In genomic region chr12:65681826-65682225, GRCm38 (mm10) we compare ENCODE assay signal across 21 mouse cellular contexts.
"Had no signal": no experiment of that assay in that cellular context is flagged by ENCODE, and none has a peak within 500 bp of the region (broad histone marks: within the 10 kb centered on the region; RNA-seq: fewer than 3 reads in every experiment).

No protein-coding gene starts in this region.

- H3K9ac ChIP-seq: liver, embryonic 15.5 days; liver, postnatal 0 days; lung, embryonic 15.5 days; midbrain, embryonic 13.5 days; midbrain, embryonic 15.5 days; neural tube, embryonic 13.5 days; neural tube, embryonic 15.5 days had no signal

- H3K36me3 ChIP-seq: liver, embryonic 15.5 days; lung, embryonic 15.5 days; midbrain, embryonic 13.5 days; midbrain, embryonic 15.5 days; neural tube, embryonic 13.5 days; neural tube, embryonic 15.5 days had no signal

- DNase-seq: liver, postnatal 0 days; lung, adult 2 months; lung, postnatal 14 days; lung, postnatal 36 days; retina, postnatal 1 day; right cerebral cortex, postnatal 14 days; spleen, adult 18-20 months; thymus, adult 2 months; thymus, postnatal 25 days; thymus, postnatal 4 days had no signal

- H3K27me3 ChIP-seq: liver, embryonic 15.5 days; lung, embryonic 15.5 days; megakaryocyte, embryonic 14.5 days; midbrain, embryonic 13.5 days; midbrain, embryonic 15.5 days; neural tube, embryonic 13.5 days; neural tube, embryonic 15.5 days had no signal

- H3K9me3 ChIP-seq: liver, embryonic 15.5 days; lung, embryonic 15.5 days; megakaryocyte, embryonic 14.5 days; midbrain, embryonic 13.5 days; midbrain, embryonic 15.5 days; neural tube, embryonic 13.5 days; neural tube, embryonic 15.5 days had no signal

- H3K4me3 ChIP-seq: liver, embryonic 15.5 days; lung, embryonic 15.5 days; megakaryocyte, embryonic 14.5 days; midbrain, embryonic 13.5 days; midbrain, embryonic 15.5 days; myocyte; neural tube, embryonic 13.5 days; neural tube, embryonic 15.5 days had no signal

- H3K4me1 ChIP-seq: liver, embryonic 15.5 days; lung, embryonic 15.5 days; megakaryocyte, embryonic 14.5 days; midbrain, embryonic 13.5 days; midbrain, embryonic 15.5 days; neural tube, embryonic 13.5 days; neural tube, embryonic 15.5 days had no signal

- H3K27ac ChIP-seq: liver, embryonic 15.5 days; lung, embryonic 15.5 days; macrophage; midbrain, embryonic 13.5 days; midbrain, embryonic 15.5 days; neural tube, embryonic 13.5 days; neural tube, embryonic 15.5 days had no signal

- ATAC-seq: liver, postnatal 0 days; lung, postnatal 0 days; midbrain, embryonic 13.5 days; midbrain, embryonic 15.5 days had no signal

- H3K4me2 ChIP-seq: liver, embryonic 15.5 days; lung, embryonic 15.5 days; midbrain, embryonic 11.5 days; midbrain, embryonic 13.5 days; midbrain, embryonic 15.5 days; neural tube, embryonic 13.5 days; neural tube, embryonic 15.5 days had no signal
